Mouse (Mus musculus) C2C12 (cell line): ENCODE results near the gene Sar1b.

Experiments
- CEBPB ChIP-seq: IDR thresholded peaks from one replicate; pipeline ENCODE4 v1.6.1; 2011; ENCODE audit warnings: low read depth, mild to moderate bottlenecking, control low read depth, moderate library complexity
- CTCF ChIP-seq: IDR thresholded peaks from one replicate; pipeline ENCODE4 v1.5.1; 2011; ENCODE audit not compliant: control insufficient read depth, insufficient read depth, insufficient read length
- FOSL1 ChIP-seq: IDR thresholded peaks from one replicate; pipeline ENCODE4 v1.8.0; 2011; ENCODE audit warnings: mild to moderate bottlenecking, low read length; ENCODE audit not compliant: poor library complexity, insufficient read depth, severe bottlenecking
- MAX ChIP-seq: IDR thresholded peaks from one replicate; pipeline ENCODE4 v1.6.1; 2011; ENCODE audit warnings: mild to moderate bottlenecking, control low read depth
- MYOG ChIP-seq: IDR thresholded peaks from one replicate; pipeline ENCODE4 v1.6.1; 2011; ENCODE audit not compliant: control insufficient read depth, insufficient read length; ENCODE audit errors: extremely low read depth
- USF1 ChIP-seq: IDR thresholded peaks from one replicate; pipeline ENCODE4 v1.6.1; 2011; ENCODE audit warnings: low read depth, mild to moderate bottlenecking, control low read depth, moderate library complexity

GRCm38 (mm10) chr11:51796272-51796671 lies 32.8 kb downstream of the Sar1b start:
- no peak for TF ChIP-seq CTCF
- no peak for TF ChIP-seq CEBPB
- no peak for TF ChIP-seq MYOG
- TF ChIP-seq MAX: peak; percentile 80
- TF ChIP-seq USF1: no peak
- TF ChIP-seq FOSL1: no peak
